Mouse (Mus musculus) embryonic fibroblast, embryonic 13.5 days (primary cell): ENCODE results near the gene Syndig1.

ENCODE experiments used
- CTCF ChIP-seq: IDR thresholded peaks from 2 replicates; pipeline ENCODE4 v1.5.1; 2011; ENCODE audit warnings: mild to moderate bottlenecking, control low read depth, low read length, moderate library complexity, borderline replicate concordance; ENCODE audit not compliant: insufficient read depth
- POLR2A ChIP-seq: IDR thresholded peaks from 2 replicates; pipeline ENCODE4 v1.6.1; 2011; ENCODE audit warnings: low read depth, mild to moderate bottlenecking, control low read depth, low read length, moderate library complexity

DNA sequence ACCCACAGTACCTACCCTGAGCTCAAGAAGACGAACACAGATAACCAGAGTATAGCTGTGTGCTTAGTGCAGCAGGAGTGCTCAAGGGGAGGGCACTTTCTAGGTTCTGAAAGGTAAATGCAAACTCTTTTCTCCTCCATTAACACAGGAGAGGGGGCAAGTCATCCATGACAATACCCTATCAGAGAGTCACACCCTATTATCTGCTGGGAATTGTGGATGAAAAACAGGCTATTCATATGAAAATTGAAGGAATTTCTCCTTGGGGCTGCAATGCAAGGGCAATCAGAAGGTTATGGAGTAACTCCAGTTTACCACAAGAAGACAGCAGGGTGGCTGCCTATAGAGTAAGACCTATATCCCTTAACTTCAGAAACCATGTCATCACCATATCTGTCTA is 154.1 kb downstream of the Syndig1 start:
- TF ChIP-seq CTCF (no peak), POLR2A (no peak)
